In genomic region chr16:4022719-4023118, GRCm38 (mm10) we compare ENCODE assay signal across 18 mouse cellular contexts.
"Had no signal": no experiment of that assay in that cellular context is flagged by ENCODE, and none has a peak within 500 bp of the region (broad histone marks: within the 10 kb centered on the region; RNA-seq: fewer than 3 reads in every experiment).

No protein-coding gene starts in this region.

- H3K36me3 ChIP-seq: midbrain, embryonic 10.5 days; midbrain, embryonic 12.5 days; neural tube, embryonic 13.5 days; neural tube, embryonic 15.5 days had no signal

- DNase-seq: lung, embryonic 14.5 days; lung, postnatal 10 days; lung, postnatal 4 days; midbrain, embryonic 14.5 days; retina, postnatal 1 day; right cerebral cortex, adult 18-20 months; right cerebral cortex, postnatal 25 days; right cerebral cortex, postnatal 4 days; spleen, adult 18-20 months; thymus, adult 18-20 months; thymus, postnatal 14 days; thymus, postnatal 36 days had no signal

- H3K9me3 ChIP-seq: midbrain, embryonic 10.5 days; midbrain, embryonic 12.5 days; neural tube, embryonic 13.5 days; neural tube, embryonic 15.5 days had no signal

- H3K4me3 ChIP-seq: midbrain, embryonic 10.5 days; midbrain, embryonic 12.5 days; myocyte; neural tube, embryonic 13.5 days; neural tube, embryonic 15.5 days had no signal

- ATAC-seq: midbrain, embryonic 16.5 days had no signal

- H3K27me3 ChIP-seq: midbrain, embryonic 12.5 days; neural tube, embryonic 13.5 days; neural tube, embryonic 15.5 days had no signal

- H3K4me1 ChIP-seq: midbrain, embryonic 10.5 days; midbrain, embryonic 12.5 days; neural tube, embryonic 13.5 days; neural tube, embryonic 15.5 days had no signal

- H3K9ac ChIP-seq: lung, embryonic 14.5 days; midbrain, embryonic 12.5 days; neural tube, embryonic 13.5 days; neural tube, embryonic 15.5 days had no signal

- H3K4me2 ChIP-seq: lung, embryonic 14.5 days; midbrain, embryonic 12.5 days; neural tube, embryonic 13.5 days; neural tube, embryonic 15.5 days had no signal

- H3K27ac ChIP-seq: midbrain, embryonic 10.5 days; midbrain, embryonic 12.5 days; neural tube, embryonic 13.5 days; neural tube, embryonic 15.5 days had no signal
